Mouse (Mus musculus) thymus, postnatal 10 days (tissue): ENCODE measurements around the gene Ppp1r13l.
A peak's percentile ranks its signal among the peaks of the same experiment; 100 is the strongest.

ENCODE experiments used
- DNase-seq, 2 experiments: peaks; one replicate each; pipeline ENCODE4 v3.0.0; 2021; ENCODE audit warnings: low spot score in 2 of 2

The Ppp1r13l gene

GRCm38 (mm10) chr7:19337122-19337521 lies 22.4 kb upstream of the Ppp1r13l start:
- DNase-seq = no peak

GRCm38 (mm10) chr7:19338060-19338459 lies 21.5 kb upstream of the Ppp1r13l start:
- no peak for DNase-seq

- no peak for DNase-seq
Measured at GRCm38 (mm10) chr7:19338596-19338995, 21.0 kb upstream of the Ppp1r13l start.

- no peak for DNase-seq
Measured at GRCm38 (mm10) chr7:19341250-19341649, 18.3 kb upstream of the Ppp1r13l start.

GRCm38 (mm10) chr7:19341761-19342409 lies 17.7 kb upstream of the Ppp1r13l start:
- no peak for DNase-seq

GRCm38 (mm10) chr7:19342481-19343027 lies 17.0 kb upstream of the Ppp1r13l start:
- peak; percentile 55 to 79 for DNase-seq

GRCm38 (mm10) chr7:19343210-19343808 lies 16.2 kb upstream of the Ppp1r13l start:
- peak in 1 of 2 experiments; percentile 77 for DNase-seq

GRCm38 (mm10) chr7:19344237-19344847 lies 15.2 kb upstream of the Ppp1r13l start, which contains the start of gene Ercc1:
Gene Ercc1 (plus strand): TSS chr7:19344778.
- DNase-seq = peak in 1 of 2 experiments; percentile 27

GRCm38 (mm10) chr7:19344938-19345471 lies 14.5 kb upstream of the Ppp1r13l start:
- DNase-seq = peak; percentile 98

GRCm38 (mm10) chr7:19349188-19349915 lies 10.2 kb upstream of the Ppp1r13l start:
- no peak for DNase-seq

GRCm38 (mm10) chr7:19350221-19350620 lies 9.3 kb upstream of the Ppp1r13l start:
- no peak for DNase-seq

- no peak for DNase-seq
Measured at GRCm38 (mm10) chr7:19354991-19355390, 4.6 kb upstream of the Ppp1r13l start.

GRCm38 (mm10) chr7:19356311-19356710 lies 3.2 kb upstream of the Ppp1r13l start:
- no peak for DNase-seq

- DNase-seq = no peak
Measured at GRCm38 (mm10) chr7:19357381-19358375, 1.9 kb upstream of the Ppp1r13l start.

GRCm38 (mm10) chr7:19358634-19359033 lies 915 bp upstream of the Ppp1r13l start:
- no peak for DNase-seq

GRCm38 (mm10) chr7:19359892-19360641 lies 518 bp downstream of the Ppp1r13l start:
- peak; percentile 47 to 52 for DNase-seq

GRCm38 (mm10) chr7:19360944-19361343 lies 1.4 kb downstream of the Ppp1r13l start:
- DNase-seq = peak; percentile 50 to 52

- peak; percentile 61 to 88 for DNase-seq
Measured at GRCm38 (mm10) chr7:19361720-19362119, 2.2 kb downstream of the Ppp1r13l start.

GRCm38 (mm10) chr7:19362276-19362675 lies 2.7 kb downstream of the Ppp1r13l start:
- DNase-seq = no peak

GRCm38 (mm10) chr7:19363881-19364280 lies 4.3 kb downstream of the Ppp1r13l start:
- DNase-seq = peak; percentile 45 to 74
